Mouse (Mus musculus): ENCODE measurements at regions not wholly inside any gene's neighbourhood (a gene's known extent, or its start where the extent isn't known, plus 50 kb on each side); places are given as distances from the start of the nearest gene placed in this dataset.

- Histone ChIP-seq H3K36me3 (replicated peaks) (no peaks in the 10 kb centered on the region), H3K4me1 (replicated peaks) (no peaks in the 10 kb centered on the region), H3K4me2 (peak overlapping the region; percentile 56), H3K27ac (replicated peaks) (no peak overlapping the region), H3K27me3 (no peaks in the 10 kb centered on the region), H3K4me3 (replicated peaks) (peak overlapping the region; percentile 44), H3K9ac (no peak overlapping the region; the same call in 1 of the 2 replicates), H3K9me3 (replicated peaks) (no peaks in the 10 kb centered on the region)
- no peak for ATAC-seq (ENCODE audit: insufficient read depth)
- WGBS (ENCODE audit: insufficient replicate concordance) = 25% methylated on average over 29 of the region's 29 CpGs
These were observed 346.4 kb upstream of the Prkcq start for GRCm38 (mm10) chr2:10825278-10826133.

- no peak overlapping the region for H3K9ac ChIP-seq
- no peak for ATAC-seq (ENCODE audit: insufficient read depth)
- no peaks in the 10 kb centered on the region for H3K27me3 ChIP-seq
- WGBS (ENCODE audit: insufficient replicate concordance) = 63% methylated on average over 10 of the region's 10 CpGs
- H3K4me2 ChIP-seq = peak overlapping the region; percentile 56
- no peaks in the 10 kb centered on the region for H3K36me3 ChIP-seq (replicated peaks)
- no peak overlapping the region for H3K27ac ChIP-seq (replicated peaks)
- no peaks in the 10 kb centered on the region for H3K4me1 ChIP-seq (replicated peaks)
- H3K9me3 ChIP-seq (replicated peaks) = no peaks in the 10 kb centered on the region
- H3K4me3 ChIP-seq (replicated peaks) = no peak overlapping the region
These were observed 345.7 kb upstream of the Prkcq start for GRCm38 (mm10) chr2:10826134-10826767.

- no peak for ATAC-seq (ENCODE audit: insufficient read depth)
- H3K9ac ChIP-seq = no peak overlapping the region
- no peaks in the 10 kb centered on the region for H3K27me3 ChIP-seq
- no peak overlapping the region for H3K4me3 ChIP-seq (replicated peaks)
- H3K27ac ChIP-seq (replicated peaks) = no peak overlapping the region
- H3K9me3 ChIP-seq (replicated peaks) = no peaks in the 10 kb centered on the region
- 59% methylated on average over 5 of the region's 5 CpGs for WGBS (ENCODE audit: insufficient replicate concordance)
- no peaks in the 10 kb centered on the region for H3K36me3 ChIP-seq (replicated peaks)
- H3K4me2 ChIP-seq = no peak overlapping the region
- no peaks in the 10 kb centered on the region for H3K4me1 ChIP-seq (replicated peaks)
These were observed 331.9 kb upstream of the Prkcq start for GRCm38 (mm10) chr2:10839976-10840375.

GRCm38 (mm10) chr2:10861654-10862292 is 310.1 kb upstream of the Prkcq start:
- no peaks in the 10 kb centered on the region for H3K36me3 ChIP-seq (replicated peaks)
- H3K27ac ChIP-seq (replicated peaks) = no peak overlapping the region
- no peaks in the 10 kb centered on the region for H3K9me3 ChIP-seq (replicated peaks)
- H3K9ac ChIP-seq = no peak overlapping the region
- no peak overlapping the region for H3K4me2 ChIP-seq
- no peaks in the 10 kb centered on the region for H3K27me3 ChIP-seq
- WGBS (ENCODE audit: insufficient replicate concordance) = 67% methylated on average over 8 of the region's 8 CpGs
- H3K4me1 ChIP-seq (replicated peaks) = no peaks in the 10 kb centered on the region
- H3K4me3 ChIP-seq (replicated peaks) = no peak overlapping the region
- ATAC-seq (ENCODE audit: insufficient read depth) = no peak

- no peak for ATAC-seq (ENCODE audit: insufficient read depth)
- WGBS (ENCODE audit: insufficient replicate concordance) = 58% methylated on average over 2 of the region's 2 CpGs
- Histone ChIP-seq H3K4me2 (no peak overlapping the region), H3K4me1 (replicated peaks) (no peaks in the 10 kb centered on the region), H3K27me3 (no peaks in the 10 kb centered on the region), H3K36me3 (replicated peaks) (no peaks in the 10 kb centered on the region), H3K9me3 (replicated peaks) (no peaks in the 10 kb centered on the region), H3K4me3 (replicated peaks) (no peak overlapping the region), H3K9ac (no peak overlapping the region), H3K27ac (replicated peaks) (no peak overlapping the region)
These were observed 307.5 kb upstream of the Prkcq start for GRCm38 (mm10) chr2:10864451-10864850.

GRCm38 (mm10) chr2:10874303-10874702 is 297.6 kb upstream of the Prkcq start:
- H3K4me2 ChIP-seq = no peak overlapping the region
- no peak overlapping the region for H3K4me3 ChIP-seq (replicated peaks)
- 60% methylated on average over 4 of the region's 4 CpGs for WGBS (ENCODE audit: insufficient replicate concordance)
- H3K9me3 ChIP-seq (replicated peaks) = no peaks in the 10 kb centered on the region
- no peaks in the 10 kb centered on the region for H3K4me1 ChIP-seq (replicated peaks)
- ATAC-seq (ENCODE audit: insufficient read depth) = no peak
- no peaks in the 10 kb centered on the region for H3K27me3 ChIP-seq
- H3K36me3 ChIP-seq (replicated peaks) = no peaks in the 10 kb centered on the region
- no peak overlapping the region for H3K9ac ChIP-seq
- no peak overlapping the region for H3K27ac ChIP-seq (replicated peaks)

- no peaks in the 10 kb centered on the region for H3K36me3 ChIP-seq (replicated peaks)
- H3K4me2 ChIP-seq = no peak overlapping the region
- ATAC-seq (ENCODE audit: insufficient read depth) = no peak
- no peaks in the 10 kb centered on the region for H3K27me3 ChIP-seq
- H3K9me3 ChIP-seq (replicated peaks) = no peaks in the 10 kb centered on the region
- no peaks in the 10 kb centered on the region for H3K4me1 ChIP-seq (replicated peaks)
- H3K4me3 ChIP-seq (replicated peaks) = no peak overlapping the region
- no peak overlapping the region for H3K9ac ChIP-seq
- H3K27ac ChIP-seq (replicated peaks) = no peak overlapping the region
- WGBS (ENCODE audit: insufficient replicate concordance) = 64% methylated on average over 3 of the region's 3 CpGs
These were observed 270.0 kb upstream of the Prkcq start for GRCm38 (mm10) chr2:10901926-10902325.

- no peaks in the 10 kb centered on the region for H3K4me1 ChIP-seq (replicated peaks)
- no peak overlapping the region for H3K4me3 ChIP-seq (replicated peaks)
- no peaks in the 10 kb centered on the region for H3K27me3 ChIP-seq
- no peak overlapping the region for H3K9ac ChIP-seq
- no peak overlapping the region for H3K27ac ChIP-seq (replicated peaks)
- ATAC-seq (ENCODE audit: insufficient read depth) = no peak
- no peaks in the 10 kb centered on the region for H3K36me3 ChIP-seq (replicated peaks)
- no peak overlapping the region for H3K4me2 ChIP-seq
- no peaks in the 10 kb centered on the region for H3K9me3 ChIP-seq (replicated peaks)
These were observed 252.0 kb upstream of the Prkcq start for GRCm38 (mm10) chr2:10919955-10920354.

GRCm38 (mm10) chr2:10920686-10921485 is 251.0 kb upstream of the Prkcq start:
- H3K9ac ChIP-seq = no peak overlapping the region
- no peaks in the 10 kb centered on the region for H3K4me1 ChIP-seq (replicated peaks)
- no peaks in the 10 kb centered on the region for H3K27me3 ChIP-seq
- H3K4me3 ChIP-seq (replicated peaks) = no peak overlapping the region
- WGBS (ENCODE audit: insufficient replicate concordance) = 51% methylated on average over 8 of the region's 8 CpGs
- no peak overlapping the region for H3K4me2 ChIP-seq
- H3K27ac ChIP-seq (replicated peaks) = no peak overlapping the region
- H3K9me3 ChIP-seq (replicated peaks) = no peaks in the 10 kb centered on the region
- no peaks in the 10 kb centered on the region for H3K36me3 ChIP-seq (replicated peaks)
- ATAC-seq (ENCODE audit: insufficient read depth) = no peak

- H3K4me2 ChIP-seq = no peak overlapping the region
- WGBS (ENCODE audit: insufficient replicate concordance) = 35% methylated on average over 13 of the region's 13 CpGs
- H3K4me1 ChIP-seq (replicated peaks) = no peaks in the 10 kb centered on the region
- no peak overlapping the region for H3K4me3 ChIP-seq (replicated peaks)
- no peaks in the 10 kb centered on the region for H3K27me3 ChIP-seq
- no peaks in the 10 kb centered on the region for H3K36me3 ChIP-seq (replicated peaks)
- H3K9me3 ChIP-seq (replicated peaks) = no peaks in the 10 kb centered on the region
- no peak for ATAC-seq (ENCODE audit: insufficient read depth)
- H3K9ac ChIP-seq = no peak overlapping the region
- H3K27ac ChIP-seq (replicated peaks) = no peak overlapping the region
These were observed 250.1 kb upstream of the Prkcq start for GRCm38 (mm10) chr2:10921486-10922450.
